Mouse (Mus musculus): Measurements from ENCODE around the gene Pou3f3. TPM values are rescaled to one million over a fixed set of nuclear protein-coding genes. Genes with fewer than 3 reads are reported as not detected.

Gene Pou3f3
- polyA plus RNA-seq, 1 experiment, result 15.9 TPM

- under 1% methylated on average over 21 of the region's 21 CpGs for WGBS
- Histone ChIP-seq H3K27ac (ENCODE audit: insufficient read depth, low read length) (no peak overlapping the region), H3K27me3 (ENCODE audit: control insufficient read depth, insufficient read depth, low read length) (peaks cover 1% of the 10 kb centered on the region; the same call in 1 of the 2 replicates), H3K4me3 (replicated peaks; ENCODE audit: insufficient read depth, low read depth, low read length) (peak overlapping the region; percentile 44), H3K4me1 (ENCODE audit: control insufficient read depth, insufficient read depth, low read length) (0 out of 2 replicates have a peak, but pooled peaks cover 6% of the 10 kb centered on the region)
- peak in 1 of 2 experiments; percentile 33 for DNase-seq
- peak; percentile 26; the same call in 1 of the 2 replicates for TF ChIP-seq CTCF (IDR thresholded peaks at IDR 0.05; ENCODE audit: borderline replicate concordance, insufficient read depth, low read depth, low read length)
- no peak for TF ChIP-seq POLR2A (IDR thresholded peaks at IDR 0.05; ENCODE audit: borderline replicate concordance, insufficient read depth, low read length)
These were observed 10.8 kb upstream of the Pou3f3 start for GRCm38 (mm10) chr1:42684783-42685182.

DNA sequence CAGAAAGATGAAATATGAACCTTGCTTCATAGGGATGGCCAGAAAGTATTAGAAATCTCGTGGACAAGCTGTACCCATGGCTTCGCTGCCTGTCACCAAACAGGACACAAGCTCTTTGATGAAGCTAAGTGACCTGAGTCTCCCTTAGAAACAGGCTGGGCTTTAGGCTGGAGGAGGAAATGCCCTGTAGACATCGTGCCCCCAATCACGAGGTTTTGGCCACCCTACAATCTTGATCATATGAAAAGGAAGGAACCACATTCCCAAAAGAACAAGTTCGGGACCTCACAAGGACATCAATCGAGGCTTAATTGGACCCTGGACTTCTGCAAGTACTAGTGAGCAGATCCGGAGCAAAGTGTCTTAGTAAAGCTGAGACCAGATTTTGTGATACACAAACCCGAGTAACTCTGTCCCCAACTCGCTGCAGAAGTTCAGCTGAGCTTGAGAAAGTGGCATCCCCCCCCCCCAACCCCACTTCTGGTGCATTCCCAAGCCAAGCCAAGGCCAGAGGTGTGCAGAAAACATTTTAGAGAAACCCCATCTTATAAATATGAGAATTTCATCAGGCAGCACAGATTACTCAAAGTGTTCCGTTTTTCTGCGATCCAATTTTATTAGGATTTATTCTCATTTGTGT is 10.1 kb upstream of the Pou3f3 start:
- WGBS, result 10% methylated on average over 11 of the region's 11 CpGs
- Histone ChIP-seq H3K27ac (ENCODE audit: insufficient read depth, low read length) (no peak overlapping the region), H3K4me1 (ENCODE audit: control insufficient read depth, insufficient read depth, low read length) (0 out of 2 replicates have a peak, but pooled peaks cover 6% of the 10 kb centered on the region), H3K27me3 (ENCODE audit: control insufficient read depth, insufficient read depth, low read length) (peaks cover 1% of the 10 kb centered on the region; the same call in 1 of the 2 replicates), H3K4me3 (replicated peaks; ENCODE audit: insufficient read depth, low read depth, low read length) (no peak overlapping the region)
- TF ChIP-seq CTCF (IDR thresholded peaks at IDR 0.05; ENCODE audit: borderline replicate concordance, insufficient read depth, low read depth, low read length), result no peak
- TF ChIP-seq POLR2A (IDR thresholded peaks at IDR 0.05; ENCODE audit: borderline replicate concordance, insufficient read depth, low read length), result no peak
- no peak for DNase-seq

DNA sequence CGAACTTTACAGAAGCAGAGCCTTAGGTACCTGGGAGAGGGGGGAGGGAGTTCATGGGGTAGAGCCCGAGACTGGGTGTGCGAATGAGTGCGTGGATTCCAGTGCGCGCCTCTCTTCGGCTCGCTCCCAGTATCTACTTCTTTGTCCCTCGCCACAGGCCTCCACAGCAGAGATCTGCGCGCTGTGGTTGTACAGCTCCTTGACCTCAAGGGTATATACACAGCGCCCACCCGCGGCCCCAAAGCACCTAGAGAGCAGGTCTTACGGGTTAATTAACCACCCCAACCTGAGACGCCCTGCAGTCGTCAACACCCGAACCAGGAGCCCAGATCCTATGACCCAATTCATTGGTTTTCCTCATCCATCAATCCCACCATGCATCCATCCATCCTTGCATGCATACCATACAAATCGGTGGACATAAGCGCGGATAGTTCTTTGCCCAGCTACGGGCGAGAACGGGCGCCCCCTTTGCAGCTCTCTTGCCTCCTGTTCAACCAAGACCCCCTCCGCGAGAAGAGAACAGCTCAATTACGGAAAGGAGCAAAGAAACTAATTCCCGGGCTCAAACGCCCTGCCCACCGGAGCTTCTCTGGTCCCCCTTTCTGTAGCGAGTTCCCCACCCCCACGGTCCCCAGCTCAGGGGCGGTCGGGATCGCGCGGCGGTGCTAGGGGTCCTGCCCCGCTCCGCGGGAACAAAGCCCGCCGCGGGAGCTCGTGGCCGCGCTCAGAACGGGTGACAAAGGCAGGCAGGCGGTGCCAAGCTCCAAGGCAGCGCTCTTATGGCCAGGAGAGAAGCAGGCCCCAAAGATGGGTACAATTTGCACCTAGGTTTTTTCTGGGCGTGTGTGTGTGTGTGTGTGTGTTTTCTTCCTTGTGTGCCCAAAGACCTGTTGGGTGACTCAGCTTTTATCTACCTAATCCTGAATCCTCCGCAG is 9.1 kb upstream of the Pou3f3 start:
- DNase-seq, result peak in 1 of 2 experiments; percentile 34
- 1% methylated on average over 53 of the region's 53 CpGs for WGBS
- Histone ChIP-seq H3K4me3 (replicated peaks; ENCODE audit: insufficient read depth, low read depth, low read length) (peak overlapping the region; percentile 45), H3K27ac (ENCODE audit: insufficient read depth, low read length) (0 out of 2 replicates have a peak overlapping the region, but pooled peaks have one; percentile 43), H3K27me3 (ENCODE audit: control insufficient read depth, insufficient read depth, low read length) (peaks cover 1% of the 10 kb centered on the region; the same call in 1 of the 2 replicates), H3K4me1 (ENCODE audit: control insufficient read depth, insufficient read depth, low read length) (0 out of 2 replicates have a peak, but pooled peaks cover 6% of the 10 kb centered on the region)
- TF ChIP-seq POLR2A (IDR thresholded peaks at IDR 0.05; ENCODE audit: borderline replicate concordance, insufficient read depth, low read length) (no peak), CTCF (IDR thresholded peaks at IDR 0.05; ENCODE audit: borderline replicate concordance, insufficient read depth, low read depth, low read length) (no peak)

DNA sequence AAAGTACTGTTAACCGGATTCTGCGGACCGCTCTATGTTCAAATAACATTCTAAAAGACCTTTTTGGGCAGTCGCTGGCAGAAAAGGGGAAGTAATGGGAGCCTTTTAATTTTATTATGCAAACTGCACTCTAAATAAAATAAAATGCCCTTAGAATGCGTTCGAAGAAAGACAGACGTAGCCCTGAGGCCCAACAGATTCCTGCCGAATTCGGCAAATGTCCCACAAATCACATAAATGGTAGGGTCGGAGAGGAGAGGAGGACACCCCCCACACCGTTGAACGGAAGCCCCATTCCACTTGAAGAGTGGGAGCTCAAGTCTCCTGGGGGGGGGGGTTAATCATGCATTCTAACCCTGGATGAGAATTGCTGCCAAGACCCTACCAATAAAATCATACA is 8.3 kb upstream of the Pou3f3 start:
- no peak overlapping the region for H3K27ac ChIP-seq (ENCODE audit: insufficient read depth, low read length)
- no peak for TF ChIP-seq POLR2A (IDR thresholded peaks at IDR 0.05; ENCODE audit: borderline replicate concordance, insufficient read depth, low read length)
- no peak for TF ChIP-seq CTCF (IDR thresholded peaks at IDR 0.05; ENCODE audit: borderline replicate concordance, insufficient read depth, low read depth, low read length)
- H3K4me3 ChIP-seq (replicated peaks; ENCODE audit: insufficient read depth, low read depth, low read length), result no peak overlapping the region
- 0 out of 2 replicates have a peak, but pooled peaks cover 6% of the 10 kb centered on the region for H3K4me1 ChIP-seq (ENCODE audit: control insufficient read depth, insufficient read depth, low read length)
- peaks cover 1% of the 10 kb centered on the region; the same call in 1 of the 2 replicates for H3K27me3 ChIP-seq (ENCODE audit: control insufficient read depth, insufficient read depth, low read length)
- no peak for DNase-seq
- WGBS, result 50% methylated on average over 12 of the region's 12 CpGs

GRCm38 (mm10) chr1:42687756-42688540 is 7.6 kb upstream of the Pou3f3 start:
- Histone ChIP-seq H3K4me3 (replicated peaks; ENCODE audit: insufficient read depth, low read depth, low read length) (no peak overlapping the region), H3K27me3 (ENCODE audit: control insufficient read depth, insufficient read depth, low read length) (peaks cover 1% of the 10 kb centered on the region; the same call in 1 of the 2 replicates), H3K4me1 (ENCODE audit: control insufficient read depth, insufficient read depth, low read length) (0 out of 2 replicates have a peak, but pooled peaks cover 6% of the 10 kb centered on the region), H3K27ac (ENCODE audit: insufficient read depth, low read length) (no peak overlapping the region)
- no peak for TF ChIP-seq POLR2A (IDR thresholded peaks at IDR 0.05; ENCODE audit: borderline replicate concordance, insufficient read depth, low read length)
- no peak for TF ChIP-seq CTCF (IDR thresholded peaks at IDR 0.05; ENCODE audit: borderline replicate concordance, insufficient read depth, low read depth, low read length)
- WGBS, result 76% methylated on average over 7 of the region's 7 CpGs
- no peak for DNase-seq

DNA sequence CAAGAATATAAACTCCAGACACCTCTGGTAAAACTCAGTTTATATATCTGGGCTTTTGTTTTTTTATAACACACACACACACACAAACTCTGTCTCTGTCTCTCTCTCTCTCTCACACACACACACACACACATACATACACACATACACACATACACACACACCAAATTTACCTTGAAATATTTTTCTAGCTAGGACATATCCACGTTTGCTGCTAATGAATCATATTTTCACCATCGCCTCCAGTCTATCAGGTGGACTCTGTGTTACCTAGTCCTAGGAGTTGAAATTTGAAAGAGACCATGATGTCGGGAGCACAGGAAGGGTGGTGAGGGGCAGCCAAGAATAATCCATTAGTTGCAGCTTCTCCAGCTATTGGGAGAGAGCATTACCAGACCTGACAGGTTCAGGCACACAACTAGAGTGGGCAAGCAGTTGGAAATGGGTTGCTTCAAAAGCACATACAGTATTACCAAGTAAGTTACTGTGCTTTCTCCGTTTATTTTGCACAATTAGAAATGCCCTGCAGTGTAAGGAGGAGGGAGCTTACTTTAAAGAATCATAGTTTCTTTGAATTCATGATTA is 6.9 kb upstream of the Pou3f3 start:
- no peak for DNase-seq
- WGBS, result 59% methylated on average over 4 of the region's 4 CpGs
- no peak overlapping the region for H3K4me3 ChIP-seq (replicated peaks; ENCODE audit: insufficient read depth, low read depth, low read length)

More for the DNA sequence above, 6.9 kb upstream of the Pou3f3 start:
- TF ChIP-seq CTCF (IDR thresholded peaks at IDR 0.05; ENCODE audit: borderline replicate concordance, insufficient read depth, low read depth, low read length), result no peak
- TF ChIP-seq POLR2A (IDR thresholded peaks at IDR 0.05; ENCODE audit: borderline replicate concordance, insufficient read depth, low read length), result no peak
- Histone ChIP-seq H3K27me3 (ENCODE audit: control insufficient read depth, insufficient read depth, low read length) (peaks cover 4% of the 10 kb centered on the region; the same call in 1 of the 2 replicates), H3K4me1 (ENCODE audit: control insufficient read depth, insufficient read depth, low read length) (0 out of 2 replicates have a peak, but pooled peaks cover 6% of the 10 kb centered on the region), H3K27ac (ENCODE audit: insufficient read depth, low read length) (no peak overlapping the region)
